ENCODE assay signal across 8 mouse cellular contexts in the genomic region with DNA sequence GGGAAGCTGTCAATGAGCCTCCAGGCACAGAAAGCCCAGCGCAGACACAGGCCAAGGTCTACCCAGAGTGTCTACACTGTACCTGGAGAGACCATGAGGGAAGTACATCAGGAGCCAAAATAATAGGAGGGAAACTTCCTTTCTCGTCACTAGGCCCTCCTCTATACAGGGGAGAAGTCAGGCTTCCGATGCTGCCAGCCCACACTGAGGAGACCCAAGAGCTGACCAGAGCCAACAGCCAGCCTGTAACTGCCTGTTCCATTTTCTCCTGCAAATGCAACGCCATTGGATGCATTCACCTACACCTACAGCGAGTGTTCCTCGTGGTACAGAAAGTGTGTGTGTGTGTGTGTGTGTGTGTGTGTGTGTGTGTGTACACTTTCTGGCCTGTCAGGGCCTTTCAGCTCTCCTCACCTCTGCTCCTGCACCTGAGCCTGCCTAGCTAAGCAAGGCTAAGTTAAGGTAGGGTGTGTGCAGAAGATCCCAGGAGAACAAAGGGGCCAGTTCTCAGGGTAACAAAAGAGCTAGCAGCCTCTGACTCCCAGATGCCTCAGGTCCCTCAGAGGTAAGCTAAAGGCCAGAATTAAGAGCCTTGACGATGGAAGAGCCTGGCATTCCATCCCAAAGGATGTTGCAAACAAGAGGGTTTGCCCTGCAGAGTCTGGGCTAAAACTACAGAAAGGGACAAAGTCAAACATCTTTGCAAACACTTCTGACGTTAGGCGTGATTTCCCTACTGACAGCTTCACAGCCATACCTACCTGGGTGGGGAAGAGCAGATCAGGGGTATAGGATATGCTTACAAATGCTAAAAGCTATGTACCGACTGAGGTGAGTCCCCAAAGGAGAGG. TPM values are rescaled to one million over a fixed set of nuclear protein-coding genes. Genes with fewer than 3 reads are reported as not detected.
DNase-seq lines count a peak whose midpoint lies in the region; ATAC-seq and TF ChIP-seq lines count a peak whose summit lies in the region.

No protein-coding gene starts in this region.

- no peak for TF ChIP-seq CTCF in liver, adult 2 months (IDR thresholded peaks at IDR 0.05; ENCODE audit: low read depth, low read length)

- DNase-seq in liver, adult 2 months (ENCODE audit: extremely low read depth, low read depth, low spot score) = peak; percentile 65
- no peak for DNase-seq in liver
- DNase-seq in gastrocnemius, postnatal 10 days = no peak
- no peak for DNase-seq in cerebellum, adult 11 months
- no peak for DNase-seq in frontal cortex, postnatal 10 days (ENCODE audit: low spot score in 2 of 2)

- peak overlapping the region; percentile 98 for H3K4me2 ChIP-seq in embryonic facial prominence, embryonic 13.5 days
- H3K4me2 ChIP-seq in kidney, embryonic 16.5 days (replicated peaks; ENCODE audit: low read depth, low read length) = peak overlapping the region; percentile 88
- peak overlapping the region; percentile 95 for H3K4me2 ChIP-seq in neural tube, embryonic 12.5 days (replicated peaks)

- peak overlapping the region; percentile 29 for H3K27ac ChIP-seq in liver, adult 2 months (replicated peaks; ENCODE audit: insufficient read depth, low read depth, low read length)
- H3K27ac ChIP-seq in embryonic facial prominence, embryonic 13.5 days = peak overlapping the region; percentile 99
- peak overlapping the region; percentile 99 for H3K27ac ChIP-seq in kidney, embryonic 16.5 days (ENCODE audit: low read length)
- no peak overlapping the region for H3K27ac ChIP-seq in neural tube, embryonic 12.5 days

- no peak for TF ChIP-seq POLR2A in liver, adult 2 months (IDR thresholded peaks at IDR 0.05; ENCODE audit: extremely low read depth, insufficient read depth, low read length)

- peaks cover 16% of the 10 kb centered on the region; the same call in 1 of the 2 replicates for H3K79me2 ChIP-seq in liver, adult 2 months (ENCODE audit: control insufficient read depth, insufficient read depth, low read length)

- H3K9me3 ChIP-seq in embryonic facial prominence, embryonic 13.5 days = no peaks in the 10 kb centered on the region
- no peaks in the 10 kb centered on the region for H3K9me3 ChIP-seq in kidney, embryonic 16.5 days (ENCODE audit: low read length)
- H3K9me3 ChIP-seq in neural tube, embryonic 12.5 days = no peaks in the 10 kb centered on the region

- H3K4me3 ChIP-seq in liver, adult 2 months (ENCODE audit: insufficient read depth, low read depth, low read length) = peak overlapping the region; percentile 71
- H3K4me3 ChIP-seq in embryonic facial prominence, embryonic 13.5 days = peak overlapping the region; percentile 99
- H3K4me3 ChIP-seq in kidney, embryonic 16.5 days (ENCODE audit: low read length) = peak overlapping the region; percentile 97
- H3K4me3 ChIP-seq in neural tube, embryonic 12.5 days = peak overlapping the region; percentile 70

- H3K27me3 ChIP-seq in liver, adult 2 months (ENCODE audit: control insufficient read depth, insufficient read depth, low read length) = no peaks in the 10 kb centered on the region
- H3K27me3 ChIP-seq in embryonic facial prominence, embryonic 13.5 days = no peaks in the 10 kb centered on the region
- no peaks in the 10 kb centered on the region for H3K27me3 ChIP-seq in kidney, embryonic 16.5 days (ENCODE audit: insufficient read depth, low read length)
- H3K27me3 ChIP-seq in neural tube, embryonic 12.5 days (replicated peaks) = peaks cover 8% of the 10 kb centered on the region; the same call in 1 of the 2 replicates

- ATAC-seq in embryonic facial prominence, embryonic 13.5 days (ENCODE audit: insufficient number of reproducible peaks, insufficient read depth, low FRiP score, low TSS enrichment, low read depth) = no peak
- ATAC-seq in kidney, embryonic 16.5 days (ENCODE audit: low FRiP score, low TSS enrichment) = no peak
- no peak for ATAC-seq in neural tube, embryonic 12.5 days (ENCODE audit: low FRiP score, low read depth)

- H3K4me1 ChIP-seq in liver, adult 2 months (ENCODE audit: control insufficient read depth, insufficient read depth, low read length) = peaks cover 2% of the 10 kb centered on the region; the same call in 1 of the 2 replicates
- H3K4me1 ChIP-seq in embryonic facial prominence, embryonic 13.5 days = peaks cover 60% of the 10 kb centered on the region
- H3K4me1 ChIP-seq in kidney, embryonic 16.5 days (ENCODE audit: insufficient read depth, low read length) = peaks cover 58% of the 10 kb centered on the region
- H3K4me1 ChIP-seq in neural tube, embryonic 12.5 days = peaks cover 63% of the 10 kb centered on the region

- peak overlapping the region; percentile 82 for H3K9ac ChIP-seq in liver, adult 2 months (ENCODE audit: low read depth, low read length)
- H3K9ac ChIP-seq in embryonic facial prominence, embryonic 13.5 days = peak overlapping the region; percentile 99
- H3K9ac ChIP-seq in kidney, embryonic 16.5 days (replicated peaks; ENCODE audit: low read length) = peak overlapping the region; percentile 99
- peak overlapping the region; percentile 92 for H3K9ac ChIP-seq in neural tube, embryonic 12.5 days

- H3K36me3 ChIP-seq in liver, adult 2 months (ENCODE audit: control insufficient read depth, insufficient read depth, low read length) = no peaks in the 10 kb centered on the region
- H3K36me3 ChIP-seq in embryonic facial prominence, embryonic 13.5 days = peaks cover 10% of the 10 kb centered on the region
- peaks cover 4% of the 10 kb centered on the region; the same call in 1 of the 2 replicates for H3K36me3 ChIP-seq in kidney, embryonic 16.5 days (ENCODE audit: insufficient read depth, low read length)
- H3K36me3 ChIP-seq in neural tube, embryonic 12.5 days = no peaks in the 10 kb centered on the region

- WGBS in liver, adult 2 months = 39% methylated on average over 10 of the region's 10 CpGs
- WGBS in embryonic facial prominence, embryonic 13.5 days = 2% methylated on average over 10 of the region's 10 CpGs
- 7% methylated on average over 10 of the region's 10 CpGs for WGBS in kidney, embryonic 16.5 days
- 6% methylated on average over 10 of the region's 10 CpGs for WGBS in neural tube, embryonic 12.5 days

RNA-seq across cellular contexts. Expression of a gene that starts 2.6 kb away (rescaled TPM):
- total RNA-seq in liver, adult 2 months (2014; rRNA removed) = 4.1 and 6.0 TPM in 2 replicates
- 11.4 and 12.6 TPM in 2 replicates for polyA plus RNA-seq in liver, adult 2 months (2012; rRNA removed)
- polyA plus RNA-seq in embryonic facial prominence, embryonic 13.5 days (2015; fragmentation: Nextera tagmentation; extraction: Ambion mirVana) = 16.7 and 17.4 TPM in 2 replicates
- 8.1 and 8.4 TPM in 2 replicates for polyA plus RNA-seq in kidney, embryonic 16.5 days (2015; fragmentation: Nextera tagmentation; extraction: Ambion mirVana)
- polyA plus RNA-seq in neural tube, embryonic 12.5 days (2016; fragmentation: Nextera tagmentation; extraction: Ambion mirVana) = 11.0 and 11.1 TPM in 2 replicates
- total RNA-seq in gastrocnemius, postnatal 10 days (2021) = 1 to 10 TPM; 3.0 to 4.6 TPM
